Mouse (Mus musculus) heart, embryonic 14.5 days (tissue): ENCODE measurements around the gene Trim44. TPM values are rescaled to one million over a fixed set of nuclear protein-coding genes. Genes with fewer than 3 reads are reported as not detected.

Source experiments
- ATAC-seq: fragments of 200-750 bp; cut with Nextera tagmentation; 2 replicates; pipeline ENCODE4 v1.8.0; 2017; ENCODE audit warnings: low read depth, moderate TSS enrichment; ENCODE audit not compliant: insufficient number of reproducible peaks, insufficient read depth, low FRiP score
- H3K27ac ChIP-seq, 2 experiments: fragments of 200-500 bp in 1 of 2; fragments of 300-500 bp in 1 of 2; sonication (generic) in 1 of 2; replicated peaks in 1 of 2; 2 replicates each; pipeline ENCODE4 v1.5.1; 2012 to 2014; ENCODE audit warnings: low read depth in 2 of 2, low read length in 2 of 2, control low read depth in 1 of 2, mild to moderate bottlenecking in 1 of 2, mixed read lengths in 1 of 2; ENCODE audit not compliant: control insufficient read depth in 1 of 2, insufficient read depth in 1 of 2
- H3K27me3 ChIP-seq: fragments of 300-500 bp; sonication (generic); 2 replicates; pipeline ENCODE4 v1.6.1; 2014; ENCODE audit warnings: mild to moderate bottlenecking, low read length, control low read depth; ENCODE audit not compliant: control insufficient read depth, insufficient read depth
- H3K36me3 ChIP-seq: fragments of 300-500 bp; sonication (generic); 2 replicates; pipeline ENCODE4 v1.6.1; 2014; ENCODE audit warnings: mild to moderate bottlenecking, control low read depth, low read length, mixed read lengths; ENCODE audit not compliant: control insufficient read depth, insufficient read depth
- H3K4me1 ChIP-seq, 2 experiments: fragments of 200-500 bp in 1 of 2; fragments of 300-500 bp in 1 of 2; sonication (generic) in 1 of 2; 2 replicates each; pipeline ENCODE4 v1.6.1; 2012 to 2014; ENCODE audit warnings: low read length in 2 of 2, control low read depth in 1 of 2, mixed read lengths in 1 of 2; ENCODE audit not compliant: control insufficient read depth in 2 of 2, insufficient read depth in 2 of 2
- H3K4me2 ChIP-seq: fragments of 300-500 bp; sonication (generic); 2 replicates; pipeline ENCODE4 v1.6.1; 2014; ENCODE audit warnings: mild to moderate bottlenecking, low read length
- H3K4me3 ChIP-seq, 2 experiments: fragments of 200-500 bp in 1 of 2; fragments of 300-500 bp in 1 of 2; sonication (generic) in 1 of 2; 2 replicates each; pipeline ENCODE4 v1.5.1; 2012 to 2014; ENCODE audit warnings: low read length in 2 of 2, mild to moderate bottlenecking in 2 of 2, control low read depth in 1 of 2, low read depth in 1 of 2, moderate library complexity in 1 of 2; ENCODE audit not compliant: control insufficient read depth in 1 of 2, insufficient read depth in 1 of 2
- H3K9ac ChIP-seq: fragments of 300-500 bp; sonication (generic); 2 replicates; pipeline ENCODE4 v1.6.1; 2014; ENCODE audit warnings: mild to moderate bottlenecking, low read length
- H3K9me3 ChIP-seq: fragments of 300-500 bp; sonication (generic); 2 replicates; pipeline ENCODE4 v1.6.1; 2016; ENCODE audit warnings: low read length, control low read depth; ENCODE audit not compliant: control insufficient read depth
- WGBS: fragments of 180-500 bp; shearing (Covaris S2); extraction: QIAGEN DNeasy Blood & Tissue Kit; methylation state at CpG from one replicate; pipeline ENCODE4 v1.1.7; 2014; 5-methylcytosine and 5-hydroxymethylcytosine counted together
- polyA plus RNA-seq: library from polyadenylated mRNA; unstranded; fragments of >200 nt; fragmentation: Nextera tagmentation; extraction: Ambion mirVana; gene quantifications from 2 replicates; pipeline ENCODE4 v1.2.1, GENCODE M21; 2014

Gene Trim44
- polyA plus RNA-seq, 1 experiment from 2014 or later = 35.0 TPM

- H3K4me3 ChIP-seq = no peak overlapping the region
- no peaks in the 10 kb centered on the region for H3K4me1 ChIP-seq
- no peak for ATAC-seq
- H3K9me3 ChIP-seq = no peaks in the 10 kb centered on the region
- no peaks in the 10 kb centered on the region for H3K27me3 ChIP-seq
- no peaks in the 10 kb centered on the region for H3K36me3 ChIP-seq
- H3K27ac ChIP-seq = no peak overlapping the region
- no peak overlapping the region for H3K9ac ChIP-seq
- H3K4me2 ChIP-seq = no peak overlapping the region
These were observed 20.3 kb upstream of the Trim44 start for GRCm38 (mm10) chr2:102427974-102428373.

- H3K9ac ChIP-seq = no peak overlapping the region
- no peak overlapping the region for H3K4me3 ChIP-seq
- no peaks in the 10 kb centered on the region for H3K27me3 ChIP-seq
- no peaks in the 10 kb centered on the region for H3K4me1 ChIP-seq
- H3K4me2 ChIP-seq = no peak overlapping the region
- no peaks in the 10 kb centered on the region for H3K36me3 ChIP-seq
- H3K27ac ChIP-seq = no peak overlapping the region
- WGBS = 78% methylated on average over 3 of the region's 3 CpGs
- H3K9me3 ChIP-seq = no peaks in the 10 kb centered on the region
- ATAC-seq = no peak
These were observed 18.8 kb upstream of the Trim44 start for GRCm38 (mm10) chr2:102426434-102426833.

DNA sequence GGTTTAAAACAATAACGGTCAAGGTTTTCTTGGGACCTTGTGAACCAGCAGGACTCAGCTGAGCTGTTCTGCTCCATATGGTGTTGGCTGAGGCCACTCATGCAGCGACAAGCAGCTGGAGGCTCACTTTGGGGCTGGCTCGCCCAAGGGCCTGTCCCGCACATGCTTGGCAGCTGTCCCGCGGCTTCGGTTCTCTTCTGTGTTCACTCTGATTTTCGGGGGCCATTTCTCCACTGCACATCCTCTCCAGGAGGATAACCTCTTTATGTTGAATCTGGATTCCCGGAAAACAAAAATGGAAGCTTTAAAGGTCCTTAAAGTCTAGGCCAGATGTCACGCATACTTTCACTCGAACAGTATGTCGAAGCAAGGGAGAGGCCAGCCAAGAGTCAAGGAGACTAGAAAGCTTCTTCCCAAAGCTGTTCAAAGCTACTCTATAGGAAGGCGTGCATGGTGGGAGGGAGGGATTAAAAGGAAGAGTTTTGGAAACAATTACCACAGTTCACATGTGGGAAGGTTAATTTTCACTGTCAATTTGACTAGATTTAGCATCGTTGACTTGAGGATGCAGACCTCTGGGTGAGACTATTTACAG, 8.6 kb upstream of the Trim44 start:
- Histone ChIP-seq H3K36me3 (no peaks in the 10 kb centered on the region), H3K4me1 (no peaks in the 10 kb centered on the region), H3K9me3 (no peaks in the 10 kb centered on the region), H3K9ac (no peak overlapping the region), H3K4me2 (no peak overlapping the region), H3K27me3 (no peaks in the 10 kb centered on the region), H3K4me3 (no peak overlapping the region), H3K27ac (no peak overlapping the region)
- no peak for ATAC-seq
- WGBS = 81% methylated on average over 14 of the region's 14 CpGs

- no peak overlapping the region for H3K27ac ChIP-seq
- H3K4me2 ChIP-seq = no peak overlapping the region
- H3K36me3 ChIP-seq = no peaks in the 10 kb centered on the region
- H3K27me3 ChIP-seq = no peaks in the 10 kb centered on the region
- H3K4me3 ChIP-seq = no peak overlapping the region
- peaks cover 4 to 11% of the 10 kb centered on the region in 2 experiments for H3K4me1 ChIP-seq
- no peak overlapping the region for H3K9ac ChIP-seq
- H3K9me3 ChIP-seq = no peaks in the 10 kb centered on the region
- 71% methylated on average over 2 of the region's 2 CpGs for WGBS
- no peak for ATAC-seq
These were observed 5.1 kb upstream of the Trim44 start for GRCm38 (mm10) chr2:102412738-102413137.

DNA sequence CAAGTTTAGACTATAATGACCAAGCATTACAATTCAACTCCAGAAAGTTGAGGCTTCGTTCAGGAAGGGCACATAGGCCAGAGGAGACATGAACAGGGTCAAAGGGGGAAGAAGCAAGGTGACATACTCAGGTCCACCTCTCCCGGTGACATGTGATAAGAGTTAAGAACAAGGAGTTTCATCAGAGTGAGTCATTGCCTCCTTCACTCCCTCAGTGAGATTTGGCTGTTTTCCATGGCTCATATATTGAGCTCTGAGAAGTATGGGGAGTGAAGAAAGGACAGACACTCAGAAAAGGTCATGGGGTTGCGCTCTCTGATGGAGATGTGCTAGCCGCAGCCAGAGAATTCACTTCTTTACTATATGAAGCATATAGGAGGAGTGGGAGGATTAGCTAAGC, 3.0 kb upstream of the Trim44 start:
- H3K4me3 ChIP-seq = no peak overlapping the region
- peaks cover 4 to 24% of the 10 kb centered on the region in 2 experiments for H3K4me1 ChIP-seq
- WGBS = 31% methylated on average over 4 of the region's 4 CpGs
- H3K36me3 ChIP-seq = no peaks in the 10 kb centered on the region
- no peaks in the 10 kb centered on the region for H3K27me3 ChIP-seq
- no peaks in the 10 kb centered on the region for H3K9me3 ChIP-seq
- H3K4me2 ChIP-seq = no peak overlapping the region
- no peak for ATAC-seq
- no peak overlapping the region for H3K9ac ChIP-seq
- H3K27ac ChIP-seq = no peak overlapping the region

- Histone ChIP-seq H3K9ac (no peak overlapping the region), H3K4me3 (no peak overlapping the region), H3K27ac (no peak overlapping the region), H3K9me3 (no peaks in the 10 kb centered on the region), H3K4me2 (no peak overlapping the region), H3K27me3 (no peaks in the 10 kb centered on the region), H3K4me1 (peaks cover 4 to 24% of the 10 kb centered on the region in 2 experiments), H3K36me3 (no peaks in the 10 kb centered on the region)
- 90% methylated on average over 3 of the region's 3 CpGs for WGBS
- no peak for ATAC-seq
These were observed 2.1 kb upstream of the Trim44 start for GRCm38 (mm10) chr2:102409741-102410140.

DNA sequence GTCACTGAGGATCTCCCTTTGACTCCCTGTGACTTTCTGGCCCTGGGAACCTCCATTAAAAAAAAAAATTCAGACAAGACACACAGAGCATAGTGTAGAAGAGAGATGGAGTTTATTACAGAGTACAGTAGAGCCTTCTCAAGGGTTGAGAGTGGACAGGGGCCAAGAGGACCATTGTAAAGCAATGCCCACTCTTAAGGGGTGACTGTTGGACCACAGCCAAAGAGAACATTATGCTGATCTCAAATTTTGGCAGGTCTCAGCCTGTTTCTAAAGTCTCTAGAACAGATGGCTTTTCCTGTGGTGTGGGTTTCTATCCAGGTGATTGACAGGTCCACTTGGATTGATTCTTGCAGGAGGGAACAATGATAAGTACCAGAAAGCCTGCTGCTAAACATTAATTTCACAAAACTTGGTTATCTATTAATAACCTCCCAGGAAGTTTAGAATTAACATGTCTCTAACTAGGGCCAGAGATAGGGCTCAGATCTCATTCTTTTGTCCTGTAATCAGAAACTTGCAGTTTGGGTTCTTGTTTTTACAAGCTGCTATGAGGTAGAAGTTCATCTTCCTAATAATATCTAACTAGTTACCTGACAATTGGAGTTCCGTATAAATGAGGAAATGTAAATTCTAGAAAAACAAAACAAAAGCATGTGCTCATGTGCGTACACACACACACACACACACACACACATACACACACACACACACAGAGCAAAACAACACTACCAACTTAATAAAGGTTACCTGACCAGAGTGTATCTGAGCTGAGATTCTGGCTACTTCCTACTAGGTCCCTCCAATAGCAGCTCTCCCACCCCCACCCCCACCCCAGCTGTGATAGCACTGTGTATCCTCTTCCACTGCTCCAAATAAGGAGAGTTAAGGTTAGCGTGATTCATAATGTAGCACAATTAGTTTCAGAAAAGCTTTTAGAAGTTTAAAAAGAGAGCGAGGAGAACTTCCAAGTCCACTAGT, 1.0 kb downstream of the Trim44 start:
- H3K4me2 ChIP-seq = peak overlapping the region; percentile 38
- no peaks in the 10 kb centered on the region for H3K27me3 ChIP-seq
- WGBS = 57% methylated on average over 4 of the region's 4 CpGs
- H3K27ac ChIP-seq = no peak overlapping the region
- H3K4me1 ChIP-seq = peaks cover 4 to 24% of the 10 kb centered on the region in 2 experiments
- ATAC-seq = no peak
- H3K36me3 ChIP-seq = no peaks in the 10 kb centered on the region
- H3K9ac ChIP-seq = no peak overlapping the region
- H3K9me3 ChIP-seq = no peaks in the 10 kb centered on the region
- H3K4me3 ChIP-seq = 0 out of 4 replicates have a peak overlapping the region, but pooled peaks of 1 of the 2 experiments have one; percentile 0
